Mouse (Mus musculus): Measurements from ENCODE around the gene Tecpr1. TPM values are rescaled to one million over a fixed set of nuclear protein-coding genes. Genes with fewer than 3 reads are reported as not detected.

Gene Tecpr1
- total RNA-seq, 2 experiments from 2014 or later, result 68.5 to 70.9 TPM

GRCm38 (mm10) chr5:144253212-144253611, 29.8 kb upstream of the Tecpr1 start:
- DNase-seq (ENCODE audit: low spot score in 2 of 2), result no peak

DNA sequence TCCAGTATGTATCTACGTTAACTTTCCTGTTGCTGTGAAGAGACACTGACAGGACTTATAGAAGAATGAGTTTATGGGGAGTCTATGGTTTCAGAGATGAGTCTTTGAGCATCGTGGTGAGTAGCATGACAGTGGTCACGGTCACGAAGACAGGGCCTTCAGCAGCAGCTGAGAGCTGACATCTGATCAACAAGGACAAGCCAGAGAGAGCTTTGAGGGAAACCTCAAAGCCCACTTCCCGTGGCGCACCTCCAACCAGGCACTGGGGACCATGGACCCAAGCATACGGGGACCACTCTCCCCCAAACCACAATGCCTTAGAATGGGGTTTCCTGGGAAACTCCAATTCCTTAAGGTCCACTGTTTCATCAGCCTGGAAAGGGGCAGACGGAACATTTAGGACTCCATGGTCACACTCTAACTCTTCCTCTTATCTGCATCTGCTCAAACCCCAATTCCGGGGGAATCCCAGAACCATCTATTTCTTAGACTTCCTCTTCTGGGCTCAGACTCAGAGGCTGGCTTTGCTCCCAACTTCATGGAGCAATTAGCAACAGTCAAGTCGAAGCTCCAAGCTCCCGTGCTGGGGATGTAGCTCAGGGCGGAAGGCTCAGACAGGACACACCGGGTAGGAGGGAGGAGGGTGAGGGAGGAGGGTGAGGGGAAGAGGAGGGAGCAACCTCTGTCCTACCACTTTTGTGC, 28.6 kb upstream of the Tecpr1 start:
- no peak for DNase-seq (ENCODE audit: low spot score in 2 of 2)

DNA sequence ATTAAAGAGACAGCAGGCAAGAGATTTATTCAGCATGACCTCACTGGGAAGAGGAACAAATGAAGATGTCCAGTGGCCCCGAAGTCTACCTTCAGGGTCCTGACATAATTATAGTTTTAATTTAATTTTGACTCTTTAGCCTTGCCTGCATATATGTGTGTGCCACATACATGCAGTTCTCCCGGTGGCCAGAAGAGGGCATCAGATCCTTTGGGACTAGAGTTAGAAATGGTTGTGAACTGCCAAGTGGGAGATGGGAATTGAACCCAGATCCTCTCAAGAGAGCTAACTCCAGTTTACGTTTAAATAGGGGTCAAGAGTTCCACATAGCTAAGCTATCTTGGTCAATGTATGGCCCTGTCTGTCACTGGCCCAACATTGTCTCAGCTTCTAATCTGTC, 26.5 kb upstream of the Tecpr1 start:
- no peak for DNase-seq (ENCODE audit: low spot score in 2 of 2)

GRCm38 (mm10) chr5:144247906-144248585, 24.6 kb upstream of the Tecpr1 start:
- no peak for DNase-seq (ENCODE audit: low spot score in 2 of 2)

- no peak for DNase-seq (ENCODE audit: low spot score in 2 of 2)
These were observed 23.9 kb upstream of the Tecpr1 start for GRCm38 (mm10) chr5:144247307-144247706.

GRCm38 (mm10) chr5:144246669-144247068, 23.3 kb upstream of the Tecpr1 start:
- no peak for DNase-seq (ENCODE audit: low spot score in 2 of 2)

- no peak for DNase-seq (ENCODE audit: low spot score in 2 of 2)
These were observed 22.2 kb upstream of the Tecpr1 start for GRCm38 (mm10) chr5:144245592-144245991.

DNA sequence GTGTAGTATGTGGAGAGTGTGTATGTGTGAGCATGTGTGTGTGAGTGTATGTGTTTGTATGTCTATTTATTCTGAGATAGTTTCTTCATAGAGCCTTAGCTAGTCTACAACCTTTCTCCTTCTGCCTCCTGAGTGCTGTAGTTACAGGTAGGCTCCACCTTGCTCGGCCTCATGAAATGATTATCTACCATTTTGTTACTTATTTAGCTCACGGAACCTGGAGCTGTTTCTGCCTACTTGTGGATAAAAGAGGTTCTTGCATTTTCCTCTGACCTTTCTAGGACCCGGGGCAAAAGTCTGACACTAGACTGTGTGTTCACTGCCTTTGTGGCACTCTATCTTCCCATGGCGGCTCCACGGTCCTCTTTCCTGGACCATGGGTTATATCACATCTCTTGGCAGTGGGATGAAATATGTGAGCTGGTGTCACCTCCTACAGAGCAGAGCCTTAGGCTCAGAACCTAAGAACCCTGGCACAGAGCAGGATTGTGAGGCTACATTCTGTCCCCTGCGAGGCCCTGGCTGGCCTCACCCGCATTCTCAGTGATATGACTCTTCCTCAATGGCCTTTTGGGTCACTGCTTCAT, 20.6 kb upstream of the Tecpr1 start, which contains the start of gene Bri3:
Bri3 (plus strand) TSS at position 537 of the 587 bp plus-strand sequence.
- DNase-seq (ENCODE audit: low spot score in 2 of 2), result no peak

DNA sequence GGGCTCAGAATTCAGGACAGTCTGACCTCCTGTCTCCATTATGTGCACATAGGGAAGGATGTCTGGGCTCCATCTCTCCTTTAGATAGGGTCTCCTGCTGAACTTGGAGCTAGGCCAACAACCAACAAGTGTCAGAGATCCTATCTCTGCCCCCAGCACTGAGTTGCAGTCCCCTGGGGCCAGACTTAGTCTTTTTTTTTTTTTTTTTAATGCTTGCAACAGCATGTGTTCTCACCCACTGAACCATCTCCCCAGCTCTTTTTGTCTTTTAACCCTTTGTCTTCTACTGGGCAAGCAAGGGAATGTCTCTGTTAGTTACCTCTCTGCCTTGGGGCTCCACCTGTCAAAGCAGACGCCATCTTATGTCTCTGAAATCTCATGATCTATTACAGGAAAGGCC, 15.6 kb upstream of the Tecpr1 start:
- DNase-seq (ENCODE audit: low spot score in 2 of 2), result no peak

- DNase-seq (ENCODE audit: low spot score in 2 of 2), result no peak
These were observed 11.3 kb upstream of the Tecpr1 start for GRCm38 (mm10) chr5:144234714-144235113.

DNA sequence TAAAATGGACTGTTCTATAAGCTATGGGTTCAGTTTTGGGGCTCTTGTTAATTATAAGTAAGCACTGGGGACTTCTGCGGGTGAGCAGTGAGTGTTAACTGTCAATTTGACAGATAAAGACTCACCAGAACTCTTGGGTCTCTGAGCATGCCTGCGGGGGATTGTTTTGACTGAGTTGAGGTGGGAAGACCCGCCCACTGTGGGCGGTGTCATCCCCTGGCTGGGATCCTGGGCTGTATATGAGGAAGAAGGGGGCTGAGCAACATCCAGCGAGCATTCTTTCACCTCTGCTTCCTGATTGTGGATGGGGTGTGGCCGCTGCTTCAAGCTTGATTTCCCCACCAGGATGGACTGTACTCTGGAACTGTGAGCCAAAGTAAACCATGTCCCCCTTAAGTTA, 10.8 kb upstream of the Tecpr1 start:
- DNase-seq (ENCODE audit: low spot score in 2 of 2), result no peak

DNA sequence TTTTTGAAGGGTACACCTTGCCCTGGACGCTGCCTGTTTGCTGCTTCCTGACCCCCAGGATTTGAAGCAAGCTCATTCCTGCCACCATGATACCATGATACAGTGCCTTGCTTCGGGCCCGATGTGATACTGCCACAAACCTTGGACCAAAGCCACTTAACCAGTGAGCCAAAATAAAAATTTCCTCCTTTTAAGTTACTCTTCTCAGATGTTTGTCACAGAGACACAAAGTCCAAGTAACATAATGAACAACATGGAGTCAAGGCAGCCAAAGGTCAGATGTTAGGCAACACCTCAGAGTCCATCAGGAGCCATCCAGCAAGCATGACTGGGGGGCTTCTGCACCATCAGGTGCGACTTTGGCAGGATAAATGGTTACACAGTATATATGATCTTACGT, 9.1 kb upstream of the Tecpr1 start:
- DNase-seq (ENCODE audit: low spot score in 2 of 2), result no peak

DNA sequence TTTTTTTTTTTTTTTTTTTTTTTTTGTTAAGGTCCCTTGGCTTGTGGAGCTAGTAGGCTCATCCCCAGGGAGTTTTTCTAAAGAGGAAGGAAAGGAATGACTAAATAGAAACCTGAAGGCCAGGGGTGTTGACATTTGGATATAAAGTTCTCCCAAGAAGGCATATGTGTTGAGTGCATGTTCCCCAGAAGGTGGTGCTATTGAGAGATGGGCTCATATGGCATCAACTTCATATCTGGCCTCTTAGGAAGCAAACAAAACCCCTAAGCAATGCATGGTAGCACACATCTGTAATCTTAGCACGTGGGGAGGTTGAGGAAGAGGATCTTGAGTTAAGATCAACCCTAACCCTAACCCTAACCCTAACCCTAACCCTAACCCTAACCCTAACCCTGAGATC, 8.0 kb upstream of the Tecpr1 start:
- DNase-seq (ENCODE audit: low spot score in 2 of 2), result no peak

DNA sequence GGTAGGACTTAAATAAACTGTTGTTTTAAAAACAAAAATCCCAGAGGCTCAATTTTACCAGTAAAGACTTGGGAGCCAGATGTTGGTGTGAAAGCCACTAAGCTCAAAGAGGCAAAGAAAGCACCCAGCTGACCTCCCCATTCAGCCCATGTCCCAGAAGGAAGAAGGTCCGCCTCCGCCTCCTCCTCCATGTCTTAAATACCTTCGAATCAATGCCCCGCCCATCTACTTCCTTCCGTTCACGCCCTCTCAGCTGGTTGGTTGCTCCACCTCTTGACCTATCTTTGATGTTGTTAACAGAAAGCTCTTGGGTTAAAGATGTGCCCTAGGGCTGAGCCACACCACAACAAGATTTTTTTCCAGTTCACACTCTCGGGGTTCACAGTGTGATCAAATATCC, 6.8 kb upstream of the Tecpr1 start:
- DNase-seq (ENCODE audit: low spot score in 2 of 2), result no peak

GRCm38 (mm10) chr5:144226220-144226619, 2.8 kb upstream of the Tecpr1 start:
- DNase-seq (ENCODE audit: low spot score in 2 of 2), result no peak

DNA sequence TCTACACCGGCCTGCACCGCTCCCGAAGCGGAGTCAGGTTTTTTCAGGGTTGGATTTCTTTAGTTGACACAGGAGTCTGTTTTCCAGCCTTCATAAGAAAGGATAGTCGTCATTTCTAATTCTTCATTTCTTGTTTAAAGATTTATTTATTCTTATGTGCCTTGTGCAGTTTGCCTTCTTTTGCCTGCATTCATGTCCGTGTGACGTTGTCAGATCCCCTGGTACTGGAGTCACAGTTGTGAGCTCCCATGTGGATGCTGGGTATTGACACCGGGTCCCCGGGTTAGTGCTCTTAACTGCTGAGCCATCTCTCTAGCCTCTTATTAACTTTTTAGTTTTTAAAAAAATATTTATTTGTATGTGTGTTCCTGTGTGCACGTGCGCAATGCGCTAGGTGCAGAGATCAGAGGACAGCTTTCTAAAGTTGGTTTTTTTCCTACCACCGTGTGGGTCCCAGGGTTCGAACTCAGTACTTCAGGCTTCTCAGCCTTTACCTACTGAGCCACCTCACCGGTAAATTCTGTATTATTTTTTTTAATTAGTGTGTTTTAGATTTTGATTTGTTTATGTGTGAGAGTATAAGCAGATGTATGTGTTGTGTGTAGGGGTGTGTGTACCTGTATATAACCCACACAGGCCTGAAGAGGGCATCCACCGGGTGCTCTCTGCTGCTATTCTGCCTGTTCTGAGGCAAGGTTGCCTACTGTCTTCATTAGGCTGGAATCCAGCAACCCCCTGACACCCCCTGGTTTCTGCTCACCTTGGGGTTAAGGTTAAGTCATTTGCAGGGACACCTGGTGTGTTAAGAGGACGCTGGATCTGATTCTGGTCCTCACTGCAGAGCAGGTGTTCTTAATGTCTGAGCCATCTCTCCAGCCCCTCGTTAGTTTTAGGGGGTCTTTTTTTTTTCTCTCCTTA, 743 bp upstream of the Tecpr1 start:
- DNase-seq (ENCODE audit: low spot score in 2 of 2), result no peak

GRCm38 (mm10) chr5:144222811-144223502, 458 bp downstream of the Tecpr1 start:
- no peak for DNase-seq (ENCODE audit: low spot score in 2 of 2)

- DNase-seq (ENCODE audit: low spot score in 2 of 2), result no peak
These were observed 2.1 kb downstream of the Tecpr1 start for GRCm38 (mm10) chr5:144221305-144221704.

- no peak for DNase-seq (ENCODE audit: low spot score in 2 of 2)
These were observed 3.5 kb downstream of the Tecpr1 start for GRCm38 (mm10) chr5:144219936-144220335.

DNA sequence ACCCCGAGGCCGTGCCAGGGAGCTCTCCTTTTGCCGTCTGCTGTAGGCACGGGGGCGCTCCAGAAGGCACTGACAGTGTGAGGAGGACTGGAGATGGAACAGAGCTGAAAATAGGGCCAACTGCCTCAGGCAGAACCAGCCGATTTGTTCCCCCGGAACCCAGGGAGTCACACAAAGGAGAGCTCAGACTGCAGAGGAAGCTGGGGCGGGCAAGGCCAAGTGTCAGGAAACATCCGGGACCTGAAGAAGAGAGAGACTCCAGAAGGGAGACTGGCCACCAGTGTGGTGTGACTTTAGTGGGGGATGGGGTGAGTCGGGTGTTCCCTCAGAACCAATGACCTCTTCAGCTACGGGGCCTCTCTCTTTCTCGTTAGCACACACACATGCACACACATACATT, 4.1 kb downstream of the Tecpr1 start:
- DNase-seq (ENCODE audit: low spot score in 2 of 2), result no peak

DNA sequence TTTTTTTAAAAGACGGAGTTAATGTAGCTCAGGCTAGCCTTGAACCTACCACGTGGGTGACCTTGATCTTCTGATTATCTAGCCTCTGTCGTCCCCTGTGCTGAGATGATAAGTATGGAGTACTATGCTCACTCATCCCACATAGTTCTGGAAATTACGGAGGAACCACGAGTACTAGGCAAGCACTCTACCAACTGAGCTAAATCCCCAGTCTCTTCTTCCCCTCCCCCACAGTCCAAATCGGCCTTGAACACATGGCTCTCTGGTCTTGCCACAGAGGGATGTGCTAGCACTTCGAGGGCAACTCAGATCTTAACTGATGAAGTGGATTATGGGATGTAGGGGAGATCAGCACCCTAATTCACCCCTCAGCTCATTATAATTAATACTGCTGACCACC, 5.4 kb downstream of the Tecpr1 start:
- no peak for DNase-seq (ENCODE audit: low spot score in 2 of 2)
